Mouse (Mus musculus) cerebellum, adult 8-10 months (tissue): ENCODE measurements at regions not wholly inside any gene's neighbourhood (a gene's known extent, or its start where the extent isn't known, plus 50 kb on each side); places are given as distances from the start of the nearest gene placed in this dataset.

ENCODE experiments used
- DNase-seq: peaks from one replicate; pipeline ENCODE4 v3.0.0; 2022

DNA sequence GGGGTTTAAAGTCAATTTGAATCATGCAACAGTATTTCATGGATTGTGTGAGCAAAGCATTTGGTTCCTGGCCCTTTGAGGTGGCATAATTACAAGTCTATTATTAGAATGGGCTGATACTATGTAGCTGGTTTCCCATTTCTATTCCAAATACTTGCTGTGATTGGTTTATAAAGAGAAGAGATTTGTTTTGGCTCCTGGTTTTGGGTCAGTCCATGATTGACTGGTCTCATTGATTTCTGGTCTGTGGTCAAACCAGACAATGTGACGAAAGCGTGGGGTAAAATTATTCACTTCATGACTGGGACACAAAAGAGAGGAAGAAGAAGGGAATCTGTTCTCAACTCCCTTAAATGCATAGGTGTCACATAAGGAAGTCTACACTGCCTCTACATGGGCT, 147.0 kb upstream of the Dlgap1 start:
- no peak for DNase-seq

DNA sequence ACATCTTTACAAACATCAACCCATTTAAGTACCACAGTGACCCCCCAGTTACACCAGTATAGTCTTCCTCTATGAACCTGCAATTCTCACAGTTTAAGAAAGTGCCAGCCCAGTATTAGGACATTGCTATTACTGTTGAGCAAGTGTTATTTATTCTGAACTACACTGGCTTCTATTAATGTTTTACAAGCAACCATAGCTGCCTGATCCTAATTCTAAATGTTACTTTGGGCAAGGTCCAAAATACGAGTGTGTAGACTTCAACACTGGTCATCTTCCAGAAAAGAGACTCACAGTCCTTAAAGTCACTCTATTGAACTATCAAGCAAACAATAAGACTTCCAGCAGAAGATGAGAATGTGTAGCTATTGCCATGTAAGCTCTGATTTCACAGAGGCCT, 146.0 kb upstream of the Dlgap1 start:
- no peak for DNase-seq

DNA sequence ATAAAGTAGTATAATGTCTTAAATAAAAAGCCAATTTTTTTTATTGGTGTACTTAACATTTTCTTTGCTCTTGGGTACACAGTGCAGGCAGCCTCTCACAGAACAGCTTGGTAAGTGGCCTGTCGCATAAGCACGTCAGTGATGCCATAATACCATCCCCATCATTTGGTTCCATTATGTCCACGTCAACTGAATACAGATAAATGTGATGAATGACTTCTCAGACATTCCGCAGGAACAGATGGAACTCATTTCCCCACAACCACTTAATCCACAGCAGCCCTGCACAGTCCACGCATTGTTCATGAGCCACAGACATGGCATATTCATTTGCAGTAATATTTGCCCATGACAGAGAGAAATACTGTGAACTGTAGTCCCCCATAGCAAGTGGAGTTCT, 127.6 kb upstream of the Dlgap1 start:
- no peak for DNase-seq

DNA sequence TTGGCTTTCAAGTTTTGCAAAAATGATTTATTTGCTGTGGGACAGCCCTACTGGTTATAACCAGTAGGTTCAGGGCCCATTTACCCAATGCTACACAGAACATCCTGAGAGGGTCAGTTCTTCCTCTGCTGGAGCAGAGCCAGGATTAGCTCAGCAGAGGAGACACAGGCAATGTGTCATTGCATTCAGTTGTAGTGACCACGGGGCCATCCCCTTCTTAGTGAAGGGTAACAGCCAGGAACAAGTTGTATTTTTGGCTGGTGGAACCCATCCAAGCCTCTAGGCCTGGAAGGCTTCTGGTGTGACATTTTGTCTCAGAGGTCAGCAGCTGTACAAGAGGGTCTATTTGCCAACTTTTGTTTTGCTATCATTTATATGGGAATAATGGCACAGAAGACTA, 120.6 kb upstream of the Dlgap1 start:
- DNase-seq: no peak

DNA sequence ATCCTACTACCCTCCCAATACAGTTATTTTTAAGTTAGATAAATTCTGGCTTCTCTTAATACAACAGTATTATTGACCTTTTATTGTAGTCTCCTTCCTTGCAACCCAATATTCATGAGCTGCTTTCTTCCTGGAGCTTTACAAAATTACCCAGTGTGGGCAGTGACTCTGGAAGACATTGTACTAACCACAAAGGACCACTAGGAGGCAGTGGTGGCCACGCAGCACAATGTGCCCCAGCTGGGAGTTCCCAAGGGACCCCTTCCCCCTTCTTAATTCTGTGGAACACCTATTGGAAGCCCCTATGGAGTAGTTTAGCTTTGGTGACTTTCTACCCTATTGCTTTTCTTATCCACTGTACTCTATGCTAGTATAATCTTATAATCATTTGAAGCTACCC, 118.8 kb upstream of the Dlgap1 start:
- DNase-seq: no peak

DNA sequence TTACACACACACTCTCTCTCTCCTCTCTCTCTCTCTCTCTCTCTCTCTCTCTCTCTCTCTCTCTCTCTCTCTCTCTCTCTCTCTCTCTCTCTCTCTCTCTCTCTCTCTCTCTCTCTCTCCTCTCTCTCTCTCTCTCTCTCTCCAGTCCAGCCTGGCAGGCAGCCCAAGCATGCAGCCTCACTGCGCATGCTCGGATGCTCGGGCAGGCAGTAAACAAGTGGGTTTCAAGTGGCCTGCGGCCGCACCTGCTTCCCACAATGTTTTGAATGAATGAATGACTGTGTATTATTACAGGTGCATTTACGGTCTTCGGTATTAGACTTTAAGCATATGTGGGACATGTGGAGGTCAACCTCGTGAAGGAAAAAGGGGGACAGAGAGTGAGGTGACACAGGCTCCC, 88.9 kb upstream of the Dlgap1 start:
- peak; percentile 1 for DNase-seq

DNA sequence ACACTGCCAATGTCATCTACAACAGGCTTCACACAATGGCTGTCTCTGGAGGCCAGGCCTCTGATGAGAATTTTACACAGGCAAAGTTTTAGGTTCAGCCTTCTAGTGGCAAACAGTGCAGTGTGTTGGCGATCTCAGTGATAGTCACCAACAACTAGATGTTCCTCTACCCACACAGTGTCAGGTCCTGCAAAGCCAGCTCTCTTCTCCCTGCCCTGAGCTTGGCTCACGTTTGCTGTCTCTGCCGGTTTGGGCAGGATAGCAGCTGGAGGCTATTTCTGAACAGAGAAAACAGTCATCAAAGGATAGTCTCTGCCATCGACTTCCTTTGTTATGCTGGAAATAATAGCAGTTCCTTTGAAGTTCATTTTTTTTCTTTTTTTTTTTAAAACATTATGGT, 74.9 kb upstream of the Dlgap1 start:
- DNase-seq: no peak
